10 mouse cellular contexts compared by ENCODE assay signal in genomic region chr19:9073776-9074411, GRCm38 (mm10). TPM values are rescaled to one million over a fixed set of nuclear protein-coding genes. Genes with fewer than 3 reads are reported as not detected.
A peak's percentile ranks its signal among the peaks of the same experiment; 100 is the strongest.
DNase-seq lines count a peak whose midpoint lies in the region; ATAC-seq and TF ChIP-seq lines count a peak whose summit lies in the region.
"Had no signal": no experiment of that assay in that cellular context is flagged by ENCODE, and none has a peak within 500 bp of the region (broad histone marks: within the 10 kb centered on the region; RNA-seq: fewer than 3 reads in every experiment).

No protein-coding gene starts in this region.

- H3K4me3 ChIP-seq in layer of hippocampus, adult 2 months, result no peak overlapping the region
- H3K4me3 ChIP-seq in cortical plate, adult 2 months (ENCODE audit: insufficient read depth, low read length), result no peak overlapping the region
- H3K4me3 ChIP-seq in intestine, embryonic 16.5 days (ENCODE audit: low read length), result no peak overlapping the region
- H3K4me3 ChIP-seq in stomach, embryonic 15.5 days (replicated peaks), result no peak overlapping the region
- no peak overlapping the region for H3K4me3 ChIP-seq in hindbrain, embryonic 16.5 days (ENCODE audit: low read length)
- H3K4me3 ChIP-seq in midbrain, postnatal 0 days (ENCODE audit: low read depth, low read length), result no peak overlapping the region
- H3K4me3 ChIP-seq: hindbrain, embryonic 10.5 days had no signal

- H3K36me3 ChIP-seq in intestine, embryonic 16.5 days (ENCODE audit: control insufficient read depth, insufficient read depth, low read length), result no peaks in the 10 kb centered on the region
- no peaks in the 10 kb centered on the region for H3K36me3 ChIP-seq in stomach, embryonic 15.5 days
- no peaks in the 10 kb centered on the region for H3K36me3 ChIP-seq in hindbrain, embryonic 16.5 days (ENCODE audit: control insufficient read depth, insufficient read depth, low read length)
- no peaks in the 10 kb centered on the region for H3K36me3 ChIP-seq in midbrain, postnatal 0 days (ENCODE audit: insufficient read depth, low read length)
- H3K36me3 ChIP-seq: hindbrain, embryonic 10.5 days had no signal

- 59% methylated on average over 12 of the region's 12 CpGs for WGBS in intestine, embryonic 16.5 days
- 58% methylated on average over 12 of the region's 12 CpGs for WGBS in stomach, embryonic 15.5 days
- WGBS in hindbrain, embryonic 16.5 days, result 77% methylated on average over 12 of the region's 12 CpGs
- 78% methylated on average over 12 of the region's 12 CpGs for WGBS in midbrain, postnatal 0 days

- H3K4me1 ChIP-seq in cortical plate, adult 2 months (ENCODE audit: control insufficient read depth, insufficient read depth, low read length), result peaks cover 3% of the 10 kb centered on the region; the same call in 1 of the 2 replicates
- peaks cover 30% of the 10 kb centered on the region for H3K4me1 ChIP-seq in intestine, embryonic 16.5 days (ENCODE audit: control insufficient read depth, insufficient read depth, low read length)
- H3K4me1 ChIP-seq in stomach, embryonic 15.5 days, result peaks cover 35% of the 10 kb centered on the region
- H3K4me1 ChIP-seq in hindbrain, embryonic 16.5 days (ENCODE audit: control insufficient read depth, insufficient read depth, low read depth, low read length), result peaks cover 11% of the 10 kb centered on the region
- no peaks in the 10 kb centered on the region for H3K4me1 ChIP-seq in midbrain, postnatal 0 days (ENCODE audit: insufficient read depth, low read length)

- no peak for TF ChIP-seq CTCF in layer of hippocampus, adult 2 months (conservative IDR thresholded peaks at IDR 0.05)
- TF ChIP-seq CTCF in cortical plate, adult 2 months (IDR thresholded peaks at IDR 0.05; ENCODE audit: extremely low read depth, insufficient read depth, low read length), result no peak
- no peak for TF ChIP-seq CTCF in midbrain, postnatal 0 days (IDR thresholded peaks at IDR 0.05)

- H3K4me2 ChIP-seq in intestine, embryonic 16.5 days (ENCODE audit: low read depth, low read length), result no peak overlapping the region
- H3K4me2 ChIP-seq in stomach, embryonic 15.5 days, result no peak overlapping the region
- H3K4me2 ChIP-seq in hindbrain, embryonic 16.5 days (ENCODE audit: low read length), result no peak overlapping the region
- H3K4me2 ChIP-seq in midbrain, postnatal 0 days (ENCODE audit: low read depth, low read length, poor library complexity, severe bottlenecking), result no peak overlapping the region

- DNase-seq in layer of hippocampus, adult 2 months (ENCODE audit: low spot score in 2 of 2), result no peak
- DNase-seq in layer of hippocampus, adult 18-20 months (ENCODE audit: low spot score in 2 of 2), result no peak
- no peak for DNase-seq in cerebellum, postnatal 36 days
- no peak for DNase-seq in midbrain, postnatal 0 days (ENCODE audit: low spot score)

- H3K9me3 ChIP-seq in intestine, embryonic 16.5 days (ENCODE audit: control insufficient read depth, low read length), result no peaks in the 10 kb centered on the region
- H3K9me3 ChIP-seq in stomach, embryonic 15.5 days, result no peaks in the 10 kb centered on the region
- H3K9me3 ChIP-seq in hindbrain, embryonic 16.5 days (ENCODE audit: control insufficient read depth, low read length), result no peaks in the 10 kb centered on the region
- H3K9me3 ChIP-seq in midbrain, postnatal 0 days (ENCODE audit: low read length), result no peaks in the 10 kb centered on the region
- H3K9me3 ChIP-seq: hindbrain, embryonic 10.5 days had no signal

- 0 out of 2 replicates have a peak overlapping the region, but pooled peaks have one; percentile 2 for H3K27ac ChIP-seq in layer of hippocampus, adult 2 months
- 0 out of 2 replicates have a peak overlapping the region, but pooled peaks have one; percentile 61 for H3K27ac ChIP-seq in cortical plate, adult 2 months (ENCODE audit: insufficient read depth, low read length)
- H3K27ac ChIP-seq in intestine, embryonic 16.5 days (ENCODE audit: low read length), result peak overlapping the region; percentile 42; the same call in 1 of the 2 replicates
- H3K27ac ChIP-seq in stomach, embryonic 15.5 days, result peak overlapping the region; percentile 71
- no peak overlapping the region for H3K27ac ChIP-seq in hindbrain, embryonic 16.5 days (ENCODE audit: low read depth, low read length)
- H3K27ac ChIP-seq in midbrain, postnatal 0 days (ENCODE audit: low read depth, low read length), result no peak overlapping the region
- H3K27ac ChIP-seq: hindbrain, embryonic 10.5 days had no signal

- TF ChIP-seq POLR2A in cortical plate, adult 2 months (IDR thresholded peaks at IDR 0.05; ENCODE audit: extremely low read depth, insufficient read depth, low read length), result no peak

- ATAC-seq in intestine, embryonic 16.5 days, result no peak
- no peak for ATAC-seq in stomach, embryonic 15.5 days (ENCODE audit: insufficient read depth, low FRiP score, low read depth)
- no peak for ATAC-seq in hindbrain, embryonic 16.5 days
- no peak for ATAC-seq in midbrain, postnatal 0 days (ENCODE audit: low FRiP score)

- no peaks in the 10 kb centered on the region for H3K27me3 ChIP-seq in intestine, embryonic 16.5 days (replicated peaks; ENCODE audit: control insufficient read depth, insufficient read depth, low read length)
- no peaks in the 10 kb centered on the region for H3K27me3 ChIP-seq in stomach, embryonic 15.5 days (replicated peaks)
- H3K27me3 ChIP-seq in hindbrain, embryonic 16.5 days (replicated peaks; ENCODE audit: control insufficient read depth, insufficient read depth, low read length), result no peaks in the 10 kb centered on the region
- no peaks in the 10 kb centered on the region for H3K27me3 ChIP-seq in midbrain, postnatal 0 days (ENCODE audit: insufficient read depth, low read length)

- no peak overlapping the region for H3K9ac ChIP-seq in intestine, embryonic 16.5 days (ENCODE audit: low read depth, low read length)
- no peak overlapping the region for H3K9ac ChIP-seq in stomach, embryonic 15.5 days
- H3K9ac ChIP-seq in hindbrain, embryonic 16.5 days (ENCODE audit: low read depth, low read length), result no peak overlapping the region
- H3K9ac ChIP-seq in midbrain, postnatal 0 days (replicated peaks; ENCODE audit: low read length, poor library complexity, severe bottlenecking), result no peak overlapping the region

RNA-seq across cellular contexts. Expression of gene Scgb1a1, which starts 13.9 kb away (rescaled TPM):
- not detected for total RNA-seq in layer of hippocampus, adult 2 months (2021)
- not detected for total RNA-seq in layer of hippocampus, adult 18-20 months (2021)
- polyA plus RNA-seq in cortical plate, adult 2 months (2012; rRNA removed), result not detected in 2 replicates
- polyA plus RNA-seq in intestine, embryonic 16.5 days (2015; fragmentation: Nextera tagmentation; extraction: Ambion mirVana), result not detected in 2 replicates
- not detected in 2 replicates for polyA plus RNA-seq in stomach, embryonic 15.5 days (2015; fragmentation: Nextera tagmentation; extraction: Ambion mirVana)
- not detected in 2 replicates for polyA plus RNA-seq in hindbrain, embryonic 16.5 days (2015; fragmentation: Nextera tagmentation; extraction: Ambion mirVana)
- total RNA-seq in midbrain, postnatal 0 days (2014; rRNA removed), result not detected in 2 replicates
- polyA plus RNA-seq in midbrain, postnatal 0 days (2015; fragmentation: Nextera tagmentation; extraction: Ambion mirVana), result not detected in 2 replicates
- total RNA-seq: left cerebral cortex, postnatal 14 days had no signal
- polyA plus RNA-seq: hindbrain, embryonic 10.5 days had no signal

Comparison
In these comparisons a context has a peak if more than half of its experiments do, and no peak if none do; other contexts are left out.
1. H3K27ac ChIP-seq: peak in layer of hippocampus, adult 2 months (single experiment), cortical plate, adult 2 months (single experiment), intestine, embryonic 16.5 days (single experiment) and stomach, embryonic 15.5 days (single experiment); none in hindbrain, embryonic 16.5 days (single experiment) and midbrain, postnatal 0 days (single experiment).